Mouse (Mus musculus): ENCODE data around the gene Arfip2. TPM values are rescaled to one million over a fixed set of nuclear protein-coding genes. Genes with fewer than 3 reads are reported as not detected.

Gene Arfip2
- polyA plus RNA-seq, 1 experiment from 2014 or later = 67.4 TPM

DNA sequence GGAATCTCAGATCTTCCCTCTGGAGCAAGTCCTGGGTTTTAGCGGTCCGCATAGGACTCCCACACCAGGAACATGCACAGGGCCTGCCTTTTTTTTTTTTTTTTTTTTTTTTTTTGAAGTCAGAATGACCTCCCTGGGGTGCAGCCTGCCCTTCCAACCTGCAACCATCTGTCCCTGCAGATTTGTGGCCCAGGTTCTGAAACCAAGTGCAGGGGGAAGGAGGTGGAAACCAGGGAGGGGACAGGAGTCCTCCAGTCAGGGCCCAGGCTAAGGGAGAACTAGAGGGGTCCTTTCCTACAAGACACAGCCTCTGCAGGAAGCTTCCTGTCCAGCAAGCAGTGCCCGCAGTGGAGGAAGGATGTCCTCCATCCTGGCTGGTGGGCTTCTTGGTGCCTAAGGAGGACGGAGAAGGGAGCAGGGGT, 7.7 kb downstream of the Arfip2 start:
- DNase-seq (ENCODE audit: low spot score) = peak; percentile 51

DNA sequence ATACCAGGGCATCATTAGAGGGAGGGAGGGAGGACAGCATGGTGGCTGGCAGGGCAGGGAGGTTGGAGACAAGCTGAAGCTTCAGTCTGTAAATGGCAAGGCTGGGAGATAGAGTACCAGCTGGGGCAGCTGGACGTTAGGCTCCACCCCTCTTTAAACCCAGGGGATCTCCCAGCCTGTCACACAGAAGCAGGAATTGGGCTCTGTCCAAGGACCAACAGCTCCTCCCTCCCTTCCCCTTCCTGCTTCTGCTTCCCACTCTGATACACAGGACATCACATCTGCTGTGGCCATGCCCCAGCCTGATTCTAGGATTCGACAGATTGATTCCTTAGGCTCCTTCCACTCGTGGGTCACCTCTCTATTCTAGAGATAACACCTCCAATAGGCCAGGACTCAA, 11.6 kb downstream of the Arfip2 start:
- Histone ChIP-seq H3K27ac (no peak overlapping the region), H3K4me1 (peaks cover 10% of the 10 kb centered on the region), H3K36me3 (peaks cover 17% of the 10 kb centered on the region), H3K4me3 (no peak overlapping the region), H3K9me3 (replicated peaks) (no peaks in the 10 kb centered on the region), H3K27me3 (ENCODE audit: low read depth, poor library complexity, severe bottlenecking) (no peaks in the 10 kb centered on the region)
- WGBS = 38% methylated on average over 3 of the region's 3 CpGs
- no peak for DNase-seq (ENCODE audit: low spot score)

More for the DNA sequence above, 7.7 kb downstream of the Arfip2 start:
- Histone ChIP-seq H3K27ac (peak overlapping the region; percentile 88), H3K9me3 (replicated peaks) (no peaks in the 10 kb centered on the region), H3K4me3 (peak overlapping the region; percentile 76), H3K4me1 (peaks cover 20% of the 10 kb centered on the region), H3K36me3 (peaks cover 25% of the 10 kb centered on the region), H3K27me3 (ENCODE audit: low read depth, poor library complexity, severe bottlenecking) (peaks cover 6% of the 10 kb centered on the region)
- WGBS = 26% methylated on average over 4 of the region's 4 CpGs

DNA sequence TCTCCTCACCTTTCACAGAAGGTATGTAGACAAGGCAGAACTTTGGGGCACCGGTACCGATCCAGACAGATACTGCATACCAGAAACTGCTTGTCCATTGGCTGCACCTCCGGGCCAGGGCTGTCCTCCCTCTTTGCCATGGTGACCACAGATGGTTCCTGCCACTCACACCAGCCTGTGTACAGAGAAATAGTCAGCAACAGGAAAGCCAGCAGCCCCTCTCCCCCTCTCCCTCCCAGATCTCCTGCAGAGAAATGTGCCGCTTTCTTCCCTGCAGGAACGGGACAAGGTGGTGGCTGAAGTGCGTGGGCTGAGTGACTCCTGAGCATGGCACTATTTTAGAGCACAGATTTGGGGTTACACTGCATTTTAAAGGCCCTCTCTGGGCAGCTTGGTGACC, 14.8 kb downstream of the Arfip2 start:
- 86% methylated on average over 6 of the region's 6 CpGs for WGBS
- Histone ChIP-seq H3K36me3 (peaks cover 44% of the 10 kb centered on the region), H3K4me1 (no peaks in the 10 kb centered on the region), H3K4me3 (no peak overlapping the region), H3K27me3 (ENCODE audit: low read depth, poor library complexity, severe bottlenecking) (no peaks in the 10 kb centered on the region), H3K9me3 (replicated peaks) (no peaks in the 10 kb centered on the region), H3K27ac (no peak overlapping the region)
- no peak for DNase-seq (ENCODE audit: low spot score)

DNA sequence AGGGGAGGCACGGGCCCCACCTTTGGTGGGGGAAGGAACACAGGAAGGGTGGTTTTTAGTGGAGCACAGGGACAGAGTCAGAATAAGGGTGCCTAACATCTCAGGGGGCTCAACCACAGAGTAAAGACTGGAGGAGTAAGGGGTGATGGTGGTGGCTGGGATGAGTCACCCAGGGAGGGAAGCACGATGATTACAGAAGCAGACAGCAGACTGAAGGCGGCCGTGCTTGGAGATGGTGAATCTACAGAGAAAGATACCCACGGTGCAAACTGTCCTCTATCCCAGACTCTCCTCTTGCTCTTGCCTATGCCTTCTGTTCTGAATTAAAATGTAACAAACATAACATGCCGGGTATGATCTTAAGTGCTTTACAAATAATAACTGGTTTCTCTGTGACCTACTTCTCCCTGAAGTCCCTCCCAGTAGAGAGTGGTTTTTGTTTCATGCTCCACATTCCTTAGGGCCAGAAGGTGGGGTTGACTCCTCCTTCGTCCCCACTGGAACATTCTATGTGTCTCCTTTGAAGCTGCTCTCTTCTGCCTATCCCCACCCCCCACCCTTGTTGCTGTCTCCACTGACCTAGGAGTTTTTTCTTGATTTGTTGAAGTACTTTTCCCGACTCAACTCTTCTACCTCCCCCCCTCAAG, 18.4 kb downstream of the Arfip2 start:
- Histone ChIP-seq H3K9me3 (replicated peaks) (no peaks in the 10 kb centered on the region), H3K4me1 (no peaks in the 10 kb centered on the region), H3K27ac (no peak overlapping the region), H3K4me3 (no peak overlapping the region), H3K27me3 (ENCODE audit: low read depth, poor library complexity, severe bottlenecking) (no peaks in the 10 kb centered on the region), H3K36me3 (peaks cover 79% of the 10 kb centered on the region)
- 79% methylated on average over 8 of the region's 8 CpGs for WGBS
- no peak for DNase-seq (ENCODE audit: low spot score)

DNA sequence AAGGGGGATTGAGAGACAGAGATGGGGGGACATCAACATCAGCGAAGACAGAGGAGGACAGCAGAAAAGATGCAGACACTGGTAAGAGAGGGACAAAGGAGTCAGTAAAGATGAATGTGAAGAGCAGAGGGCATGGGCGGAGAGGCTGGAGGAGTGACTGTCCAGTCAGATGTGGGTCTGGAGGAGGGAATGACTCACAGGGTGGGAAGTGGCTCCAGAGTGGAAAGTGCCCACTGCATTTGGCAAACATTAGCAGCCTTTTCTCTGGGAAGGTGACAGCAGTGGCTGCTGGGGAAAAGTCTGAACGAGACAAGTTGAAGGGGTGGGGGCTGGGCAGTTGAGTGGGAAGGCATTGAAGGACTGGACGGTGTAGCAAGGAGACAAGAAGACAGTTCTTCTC, 19.2 kb downstream of the Arfip2 start:
- no peak for DNase-seq (ENCODE audit: low spot score)
- Histone ChIP-seq H3K27ac (no peak overlapping the region), H3K4me3 (no peak overlapping the region), H3K9me3 (replicated peaks) (no peaks in the 10 kb centered on the region), H3K4me1 (no peaks in the 10 kb centered on the region), H3K36me3 (peaks cover 85% of the 10 kb centered on the region), H3K27me3 (ENCODE audit: low read depth, poor library complexity, severe bottlenecking) (no peaks in the 10 kb centered on the region)
- 84% methylated on average over 4 of the region's 4 CpGs for WGBS

DNA sequence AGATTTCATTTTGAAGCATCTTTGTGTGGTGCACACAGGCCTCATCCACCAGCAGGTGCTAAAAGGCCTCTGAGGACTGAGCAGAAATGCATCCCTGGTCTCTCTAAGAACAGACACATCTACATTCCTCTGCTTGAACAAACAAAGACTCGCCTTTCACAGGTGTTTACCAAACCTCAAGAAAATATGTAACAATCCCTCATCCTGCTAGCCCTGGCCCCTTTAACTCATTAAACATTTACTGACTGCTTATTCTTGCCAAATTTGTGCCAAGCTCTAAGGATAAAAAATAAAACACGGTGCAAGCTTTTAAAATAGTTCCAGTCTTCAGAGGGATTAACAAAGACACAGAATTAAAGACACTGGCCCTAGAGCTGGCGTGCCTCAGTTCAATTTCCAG, 20.5 kb downstream of the Arfip2 start:
- H3K36me3 ChIP-seq = peaks cover 92% of the 10 kb centered on the region

DNA sequence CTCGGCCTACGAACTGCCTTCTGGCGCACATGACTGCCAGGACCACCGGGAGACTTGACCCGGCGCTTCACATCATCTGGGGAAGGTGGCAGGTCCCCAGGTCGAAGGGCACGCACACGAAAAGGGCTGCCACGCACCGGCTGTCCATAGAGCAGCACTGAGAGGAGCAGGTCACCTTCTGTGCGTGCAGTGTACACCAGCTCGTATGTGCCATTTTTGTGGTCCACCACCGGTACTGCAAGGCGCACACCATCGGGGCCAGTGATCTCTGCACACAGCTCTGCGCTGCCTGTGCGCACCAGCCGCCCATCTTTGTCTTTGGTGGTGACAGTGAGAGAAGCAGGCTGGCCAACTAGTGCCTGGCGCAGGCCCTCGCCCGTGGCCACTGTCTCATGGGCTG, 22.4 kb downstream of the Arfip2 start:
- Histone ChIP-seq H3K27ac (no peak overlapping the region), H3K4me1 (no peaks in the 10 kb centered on the region), H3K36me3 (peaks cover 94% of the 10 kb centered on the region), H3K4me3 (no peak overlapping the region), H3K9me3 (replicated peaks) (no peaks in the 10 kb centered on the region), H3K27me3 (ENCODE audit: low read depth, poor library complexity, severe bottlenecking) (no peaks in the 10 kb centered on the region)
- DNase-seq (ENCODE audit: low spot score) = no peak
- WGBS = 97% methylated on average over 22 of the region's 22 CpGs

More for the DNA sequence above, 20.5 kb downstream of the Arfip2 start:
- Histone ChIP-seq H3K27me3 (ENCODE audit: low read depth, poor library complexity, severe bottlenecking) (no peaks in the 10 kb centered on the region), H3K27ac (no peak overlapping the region), H3K9me3 (replicated peaks) (no peaks in the 10 kb centered on the region), H3K4me1 (no peaks in the 10 kb centered on the region), H3K4me3 (no peak overlapping the region)
- no peak for DNase-seq (ENCODE audit: low spot score)
- WGBS = 87% methylated on average over 3 of the region's 3 CpGs

DNA sequence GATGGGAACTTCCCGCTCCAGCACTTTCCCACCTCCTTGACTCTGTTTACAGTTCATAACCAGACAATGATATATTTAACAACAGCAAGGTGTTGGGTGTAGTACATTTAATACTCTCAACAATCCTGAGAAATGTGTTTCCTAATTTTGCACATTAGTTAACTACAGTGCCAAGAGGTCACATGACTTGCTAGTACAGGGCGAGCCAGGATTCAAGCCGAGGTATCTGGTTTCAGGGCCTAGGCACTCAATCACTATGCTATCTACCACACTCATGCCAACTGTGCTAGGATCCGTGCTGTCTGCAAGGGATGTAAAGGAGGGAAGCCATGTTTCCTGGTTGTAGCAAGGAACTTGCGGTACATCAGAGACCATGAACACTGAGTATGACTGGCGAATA, 23.7 kb downstream of the Arfip2 start:
- no peak overlapping the region for H3K4me3 ChIP-seq
- no peak for DNase-seq (ENCODE audit: low spot score)
- no peaks in the 10 kb centered on the region for H3K4me1 ChIP-seq
- 85% methylated on average over 6 of the region's 6 CpGs for WGBS
- no peak overlapping the region for H3K27ac ChIP-seq
- no peaks in the 10 kb centered on the region for H3K9me3 ChIP-seq (replicated peaks)
- no peaks in the 10 kb centered on the region for H3K27me3 ChIP-seq (ENCODE audit: low read depth, poor library complexity, severe bottlenecking)
- peaks cover 98% of the 10 kb centered on the region for H3K36me3 ChIP-seq

DNA sequence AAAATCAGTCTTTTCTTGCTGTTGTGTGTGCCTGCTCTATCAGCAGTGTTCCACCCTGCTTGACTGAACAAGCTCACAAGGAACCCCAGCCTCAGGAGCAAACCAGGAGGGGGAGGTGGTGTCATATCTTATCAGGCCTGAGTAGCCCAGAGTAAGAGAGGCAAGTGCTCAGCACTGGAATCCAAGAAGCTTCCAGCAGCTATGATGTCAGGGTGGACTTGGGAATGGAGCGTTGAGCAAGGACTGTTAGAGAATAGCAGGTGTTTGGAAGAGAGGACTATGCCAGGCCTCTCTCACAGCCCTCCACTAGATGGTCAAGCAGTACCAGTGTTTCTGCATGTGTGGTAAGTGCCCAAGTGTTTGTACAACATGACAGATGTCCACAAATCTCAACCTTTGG, 24.5 kb downstream of the Arfip2 start:
- no peaks in the 10 kb centered on the region for H3K27me3 ChIP-seq (ENCODE audit: low read depth, poor library complexity, severe bottlenecking)
- H3K27ac ChIP-seq = no peak overlapping the region
- no peak overlapping the region for H3K4me3 ChIP-seq
- 85% methylated on average over 1 of the region's 1 CpGs for WGBS
- H3K36me3 ChIP-seq = peaks cover 98% of the 10 kb centered on the region
- no peaks in the 10 kb centered on the region for H3K9me3 ChIP-seq (replicated peaks)
- H3K4me1 ChIP-seq = no peaks in the 10 kb centered on the region
- no peak for DNase-seq (ENCODE audit: low spot score)

DNA sequence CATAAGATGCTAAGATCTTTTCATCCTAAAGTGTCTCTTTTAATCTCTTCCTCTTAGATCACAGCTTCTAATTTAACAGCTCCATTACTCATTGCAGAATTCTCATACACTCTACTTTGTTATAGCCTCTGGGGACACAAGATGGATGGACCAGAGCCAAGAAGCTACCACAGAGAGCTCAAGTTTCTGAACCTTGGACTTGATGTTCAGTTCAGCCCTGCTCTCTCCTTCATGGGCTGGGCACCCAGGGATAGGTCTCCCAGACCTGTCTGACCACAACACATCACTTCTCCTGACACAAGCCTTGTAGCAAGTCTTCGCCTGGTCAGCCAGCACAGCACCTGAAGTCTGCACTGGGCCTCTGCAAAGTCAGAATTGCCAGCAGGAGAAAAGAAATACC, 25.8 kb downstream of the Arfip2 start:
- 88% methylated on average over 1 of the region's 1 CpGs for WGBS
- H3K4me1 ChIP-seq = no peaks in the 10 kb centered on the region

DNA sequence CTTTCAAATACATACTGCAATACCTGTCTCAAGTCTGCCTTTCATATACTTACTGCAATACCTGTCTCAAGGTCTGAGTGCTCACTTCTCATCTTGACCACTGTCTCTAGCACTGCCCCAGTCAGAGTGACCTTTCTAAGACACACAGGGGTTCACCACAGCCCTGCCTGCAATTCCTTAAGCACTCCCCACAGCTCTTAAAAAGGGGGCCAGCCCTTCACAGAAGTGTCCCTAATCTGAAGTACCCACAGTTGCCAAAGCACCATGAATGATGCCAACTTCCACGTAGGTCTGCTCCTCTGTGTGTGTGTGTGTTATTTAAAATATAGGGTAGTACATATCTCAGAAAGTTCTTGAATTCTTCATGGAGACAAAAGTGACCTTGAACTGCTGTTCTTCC, 28.4 kb downstream of the Arfip2 start:
- WGBS = 94% methylated on average over 1 of the region's 1 CpGs
- Histone ChIP-seq H3K9me3 (replicated peaks) (no peaks in the 10 kb centered on the region), H3K4me3 (no peak overlapping the region), H3K36me3 (peaks cover 71% of the 10 kb centered on the region), H3K27ac (no peak overlapping the region), H3K4me1 (no peaks in the 10 kb centered on the region), H3K27me3 (ENCODE audit: low read depth, poor library complexity, severe bottlenecking) (no peaks in the 10 kb centered on the region)
- no peak for DNase-seq (ENCODE audit: low spot score)

More for the DNA sequence above, 25.8 kb downstream of the Arfip2 start:
- Histone ChIP-seq H3K27me3 (ENCODE audit: low read depth, poor library complexity, severe bottlenecking) (no peaks in the 10 kb centered on the region), H3K4me3 (no peak overlapping the region), H3K27ac (no peak overlapping the region), H3K9me3 (replicated peaks) (no peaks in the 10 kb centered on the region), H3K36me3 (peaks cover 97% of the 10 kb centered on the region)
- no peak for DNase-seq (ENCODE audit: low spot score)

DNA sequence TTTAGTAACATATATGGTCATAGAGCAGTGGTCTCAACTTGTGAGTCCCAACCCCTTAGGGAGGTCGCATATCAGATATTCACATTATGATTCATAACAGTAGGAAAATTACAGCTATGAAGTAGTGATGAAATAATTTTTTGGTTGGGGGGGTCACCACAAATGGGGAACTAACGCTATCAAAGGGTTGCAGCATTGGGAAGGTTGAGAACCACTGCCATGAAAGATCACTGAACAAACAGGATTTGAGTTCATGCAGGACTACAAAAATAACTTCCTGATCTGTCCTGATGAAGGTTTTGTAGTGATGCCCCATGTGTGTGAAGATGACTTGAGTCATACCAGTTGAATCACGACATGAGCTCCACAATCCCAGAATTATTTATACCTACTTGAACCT, 31.7 kb downstream of the Arfip2 start:
- Histone ChIP-seq H3K9me3 (replicated peaks) (no peaks in the 10 kb centered on the region), H3K4me3 (no peak overlapping the region), H3K27ac (no peak overlapping the region), H3K27me3 (ENCODE audit: low read depth, poor library complexity, severe bottlenecking) (no peaks in the 10 kb centered on the region), H3K36me3 (peaks cover 39% of the 10 kb centered on the region), H3K4me1 (no peaks in the 10 kb centered on the region)
- WGBS = 91% methylated on average over 3 of the region's 3 CpGs
- DNase-seq (ENCODE audit: low spot score) = no peak

DNA sequence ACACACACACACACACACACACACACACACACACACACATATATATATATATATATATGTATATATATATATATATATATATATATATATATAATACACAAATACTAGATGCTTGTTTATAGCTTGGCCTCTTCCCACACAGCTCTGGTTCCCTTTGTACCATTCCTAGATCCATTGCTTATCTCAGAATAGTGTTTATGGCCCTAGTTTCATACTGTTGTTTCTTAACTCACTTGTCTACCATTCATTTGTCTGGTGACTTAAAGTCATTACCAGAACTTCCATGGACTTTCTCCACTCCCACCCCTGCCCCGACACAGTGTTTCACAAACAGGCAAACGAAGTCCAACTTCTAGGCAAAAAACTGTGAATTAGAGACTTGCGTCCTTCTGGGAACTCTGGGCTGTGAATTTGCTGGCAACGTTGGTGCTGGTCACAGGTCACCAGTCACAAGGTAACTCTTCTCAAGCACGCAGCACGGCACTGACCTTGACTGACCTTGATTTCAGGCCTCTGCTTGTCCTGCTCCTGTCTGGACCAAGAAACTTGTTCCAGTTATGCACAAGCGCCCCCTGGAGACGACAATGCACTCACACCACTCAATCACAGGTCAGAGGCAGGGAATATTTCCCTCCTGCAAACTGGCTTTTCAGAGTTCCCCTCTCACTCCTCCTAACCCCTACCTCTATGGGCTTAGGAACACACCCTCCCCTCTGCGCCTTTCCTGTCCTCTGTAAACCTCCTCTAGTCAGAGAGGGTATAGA, 37.2 kb downstream of the Arfip2 start:
- Histone ChIP-seq H3K27ac (peak overlapping the region; percentile 53; the same call in 1 of the 2 replicates), H3K9me3 (replicated peaks) (no peaks in the 10 kb centered on the region), H3K36me3 (no peaks in the 10 kb centered on the region), H3K4me3 (no peak overlapping the region), H3K4me1 (no peaks in the 10 kb centered on the region), H3K27me3 (ENCODE audit: low read depth, poor library complexity, severe bottlenecking) (no peaks in the 10 kb centered on the region)
- WGBS = 36% methylated on average over 9 of the region's 9 CpGs
- peak; percentile 75 for DNase-seq (ENCODE audit: low spot score)
